29 mouse cellular contexts compared by ENCODE assay signal in the genomic region with DNA sequence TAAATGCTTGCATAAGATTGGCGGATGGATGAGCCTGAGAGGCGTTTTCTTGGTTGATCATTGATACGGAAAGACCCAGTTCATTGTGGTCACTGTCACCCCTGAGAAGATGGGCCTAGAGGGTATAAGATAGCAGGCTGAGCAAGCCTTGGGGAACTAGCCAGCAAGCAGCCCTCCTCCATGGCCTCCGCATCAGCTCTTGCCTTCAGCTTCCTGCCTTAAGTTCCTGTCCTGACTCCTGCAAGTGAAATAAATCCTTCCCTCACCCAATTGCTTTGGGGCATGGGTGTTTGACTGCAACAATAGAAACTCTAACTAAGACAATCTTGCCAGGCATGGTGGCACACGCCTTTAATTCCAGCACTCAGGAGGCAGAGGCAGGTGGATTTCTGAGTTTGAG. TPM values are rescaled to one million over a fixed set of nuclear protein-coding genes. Genes with fewer than 3 reads are reported as not detected.
"Had no signal": no experiment of that assay in that cellular context is flagged by ENCODE, and none has a peak within 500 bp of the region (broad histone marks: within the 10 kb centered on the region; RNA-seq: fewer than 3 reads in every experiment).

No protein-coding gene starts in this region.

- H3K4me2 ChIP-seq: limb, embryonic 13.5 days; liver, embryonic 13.5 days; neural tube, embryonic 12.5 days; neural tube, embryonic 15.5 days had no signal

- H3K9me3 ChIP-seq: limb, embryonic 10.5 days; limb, embryonic 13.5 days; liver, embryonic 13.5 days; midbrain, embryonic 10.5 days; neural tube, embryonic 12.5 days; neural tube, embryonic 15.5 days had no signal

- DNase-seq: kidney, adult 18-20 months; kidney, postnatal 10 days; kidney, postnatal 36 days; liver, embryonic 13.5 days; lung, adult 2 months; lung, postnatal 14 days; lung, postnatal 4 days; midbrain, embryonic 14.5 days; right cerebral cortex, adult 18-20 months; right cerebral cortex, postnatal 14 days; right cerebral cortex, postnatal 4 days; thymus, adult 2 months; thymus, postnatal 14 days; thymus, postnatal 4 days had no signal

- H3K27me3 ChIP-seq: limb, embryonic 13.5 days; liver, embryonic 13.5 days; neural tube, embryonic 12.5 days; neural tube, embryonic 15.5 days had no signal

- H3K4me3 ChIP-seq: limb, embryonic 10.5 days; limb, embryonic 13.5 days; liver, embryonic 13.5 days; midbrain, embryonic 10.5 days; neural tube, embryonic 12.5 days; neural tube, embryonic 15.5 days had no signal

- H3K9ac ChIP-seq: limb, embryonic 13.5 days; liver, embryonic 13.5 days; neural tube, embryonic 12.5 days; neural tube, embryonic 15.5 days had no signal

- H3K36me3 ChIP-seq: limb, embryonic 10.5 days; limb, embryonic 13.5 days; liver, embryonic 13.5 days; midbrain, embryonic 10.5 days; neural tube, embryonic 12.5 days; neural tube, embryonic 15.5 days had no signal

- H3K27ac ChIP-seq: limb, embryonic 13.5 days; liver, embryonic 13.5 days; midbrain, embryonic 10.5 days; neural tube, embryonic 12.5 days; neural tube, embryonic 15.5 days; stomach, postnatal 0 days had no signal

RNA-seq across cellular contexts. Expression of a gene that starts 4.3 kb away (rescaled TPM):
- total RNA-seq: layer of hippocampus, adult 8-10 months; layer of hippocampus, postnatal 14 days; left cerebral cortex, adult 8-10 months; left cerebral cortex, postnatal 25 days; liver, adult 2 months had no signal
- polyA plus RNA-seq: kidney, embryonic 14.5 days; limb, embryonic 10.5 days; limb, embryonic 13.5 days; liver, adult 2 months; liver, embryonic 13.5 days; liver, embryonic 16.5 days; lung, adult 2 months; lung, embryonic 16.5 days; midbrain, embryonic 14.5 days; neural tube, embryonic 12.5 days; neural tube, embryonic 15.5 days; stomach, embryonic 14.5 days; thymus, adult 2 months had no signal

RNA-seq across cellular contexts. Expression of a gene that starts 9.9 kb away (rescaled TPM):
- total RNA-seq: layer of hippocampus, adult 8-10 months; layer of hippocampus, postnatal 14 days; left cerebral cortex, postnatal 25 days had no signal
